Mouse (Mus musculus) gastrocnemius, adult 18-20 months (tissue): ENCODE measurements at regions not wholly inside any gene's neighbourhood (a gene's known extent, or its start where the extent isn't known, plus 50 kb on each side); places are given as distances from the start of the nearest gene placed in this dataset.

ENCODE experiments used
- DNase-seq: peaks from one replicate; pipeline ENCODE4 v3.0.0; 2021; ENCODE audit warnings: low spot score

DNA sequence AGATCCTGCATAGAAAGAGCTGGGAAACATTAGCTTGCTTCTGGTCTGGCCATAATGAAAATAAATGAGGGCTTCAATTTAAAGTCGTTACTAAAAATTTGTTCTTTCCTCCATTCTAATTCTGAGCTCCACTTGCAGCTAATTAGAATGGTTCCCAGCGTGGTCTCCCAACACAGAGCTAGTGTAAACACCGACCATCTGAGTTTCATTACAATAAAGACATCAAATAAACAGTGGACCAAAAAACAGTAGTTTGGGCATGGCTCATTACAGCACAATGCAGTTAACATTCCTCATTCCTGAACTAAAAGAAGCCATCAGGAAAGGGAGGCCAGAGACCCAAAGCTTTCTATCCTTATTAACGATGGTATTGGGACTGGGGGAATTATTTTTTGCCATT, 369.6 kb upstream of the Sox9 start:
- no peak for DNase-seq

DNA sequence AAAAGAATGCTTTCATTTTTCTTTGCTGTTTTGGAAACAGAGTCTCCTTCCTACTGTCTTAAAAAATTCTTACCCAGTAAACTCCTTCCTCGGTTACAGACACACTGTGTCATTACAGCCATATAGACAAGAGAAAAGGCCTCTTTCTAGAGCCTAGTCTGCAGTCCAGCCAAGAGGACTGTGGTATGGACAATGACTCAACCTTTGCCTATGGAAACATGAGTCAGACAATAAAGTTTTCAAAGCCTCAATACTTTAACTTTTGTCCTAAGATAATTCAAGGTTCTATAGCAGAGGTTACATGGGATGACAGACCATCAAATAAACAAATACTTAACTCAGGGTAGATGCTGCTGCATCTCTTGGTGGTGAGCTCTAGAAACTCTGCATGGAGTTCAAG, 339.4 kb upstream of the Sox9 start:
- no peak for DNase-seq

DNA sequence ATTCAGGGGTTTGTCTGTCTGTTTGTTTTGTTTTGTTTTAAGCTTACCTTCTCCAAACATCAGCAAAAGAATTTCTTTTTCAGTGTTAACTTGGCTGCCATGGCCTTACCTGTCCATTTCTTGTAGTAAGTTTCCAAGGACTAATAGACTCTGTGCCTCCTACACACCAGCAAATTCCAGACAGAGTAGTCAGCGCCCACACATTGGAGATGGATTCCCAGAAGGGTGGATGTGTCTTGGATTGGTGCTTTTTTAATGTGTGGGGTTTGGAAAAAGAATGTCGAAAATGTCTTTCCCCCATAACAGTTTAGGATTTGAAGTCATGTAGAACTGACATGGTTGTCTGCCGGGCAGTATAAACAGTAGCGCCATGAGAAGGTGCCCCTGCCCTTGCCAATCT, 338.1 kb upstream of the Sox9 start:
- no peak for DNase-seq

DNA sequence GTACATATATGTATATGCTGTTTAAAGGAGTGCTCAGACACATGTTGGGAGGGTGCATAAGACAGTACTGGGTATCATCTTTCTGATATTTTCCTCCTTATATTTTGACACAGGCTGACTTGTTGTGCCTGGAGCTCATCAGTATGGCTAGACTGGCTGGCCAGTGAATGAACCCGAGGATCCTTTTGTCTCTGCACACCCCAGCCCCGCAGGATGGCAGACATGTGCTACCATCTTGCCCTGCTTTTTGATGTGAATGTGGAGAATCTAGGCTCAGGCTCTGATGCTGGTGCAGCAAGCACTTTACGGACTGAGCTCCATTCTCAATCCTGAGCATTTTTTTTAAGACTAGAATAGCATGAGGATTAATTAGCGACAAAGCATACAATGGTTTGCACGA, 332.4 kb upstream of the Sox9 start:
- no peak for DNase-seq

DNA sequence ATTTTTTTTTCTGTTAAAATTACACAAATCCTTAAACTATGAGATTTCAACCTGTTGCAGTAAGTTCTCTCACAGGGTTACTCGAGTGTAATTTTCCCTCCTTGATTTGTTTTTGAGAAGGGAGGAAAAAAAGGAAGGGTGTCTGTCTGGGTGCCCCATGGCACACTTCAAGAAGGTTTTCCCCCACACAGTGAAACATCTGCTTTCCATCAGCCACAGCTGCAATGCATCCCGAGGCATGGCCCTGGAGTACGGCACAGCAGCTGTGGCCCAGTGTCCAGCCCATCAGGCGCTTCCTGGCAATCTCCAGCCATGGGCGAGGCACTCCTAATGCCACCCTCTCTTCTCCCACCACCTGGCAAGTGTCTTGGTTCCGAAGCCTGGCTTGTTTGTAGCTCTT, 331.8 kb upstream of the Sox9 start:
- DNase-seq = no peak

DNA sequence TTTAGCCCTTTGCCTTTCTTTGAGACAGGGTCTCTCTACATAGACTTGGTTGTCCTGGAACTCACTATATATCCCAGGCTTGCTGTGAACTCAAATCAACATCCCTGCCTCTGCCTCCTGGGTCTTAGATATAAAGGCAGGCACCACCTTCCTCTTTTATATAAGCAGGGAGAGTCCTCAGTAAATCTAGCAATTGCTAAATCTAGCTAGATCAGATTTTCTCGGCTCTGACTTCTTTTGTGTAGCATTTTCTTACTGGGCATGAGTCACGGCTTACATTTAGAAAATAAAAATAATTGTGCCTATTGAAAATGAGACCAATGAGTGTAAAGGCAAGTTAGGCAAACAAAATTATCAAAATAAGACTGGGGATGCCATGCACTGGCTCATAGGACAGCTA, 323.9 kb upstream of the Sox9 start:
- no peak for DNase-seq

DNA sequence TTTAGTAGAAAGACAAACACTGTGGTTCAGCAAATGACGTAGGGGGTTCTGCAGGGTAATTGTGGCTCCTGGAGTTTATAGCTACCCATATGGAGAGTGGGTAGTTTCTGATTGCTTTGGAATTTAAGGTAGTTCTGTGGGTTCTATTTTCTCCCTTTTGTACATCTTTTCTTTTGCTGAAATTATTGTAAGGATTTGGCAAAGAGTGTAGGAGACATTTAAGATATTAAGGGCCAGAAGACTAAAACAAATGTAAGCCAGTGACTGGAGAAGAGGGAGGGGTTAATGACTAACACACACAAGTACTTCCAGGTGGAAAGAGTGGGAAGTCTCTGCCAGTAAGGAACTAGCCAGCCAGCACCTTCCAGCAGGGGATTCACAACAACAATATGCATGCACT, 318.9 kb upstream of the Sox9 start:
- DNase-seq = no peak

DNA sequence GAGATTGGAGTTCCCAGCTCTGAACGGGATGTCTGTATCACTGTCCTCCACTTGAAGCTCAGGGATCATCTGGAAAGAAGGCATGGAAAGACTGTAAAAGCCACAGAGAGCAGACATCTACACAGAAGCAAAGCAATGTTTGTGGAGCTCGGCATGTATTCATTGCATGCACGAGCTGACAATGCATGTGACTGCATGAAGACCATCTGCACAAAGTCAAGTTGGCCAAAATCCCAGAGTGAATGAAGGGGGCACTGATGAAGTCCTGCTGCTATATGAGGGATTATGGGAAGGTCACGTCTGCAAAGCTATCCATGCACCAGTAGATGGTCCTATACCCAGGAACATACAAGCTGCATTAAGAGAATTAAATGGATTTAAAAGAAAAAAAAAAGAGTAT, 317.6 kb upstream of the Sox9 start:
- DNase-seq = no peak

DNA sequence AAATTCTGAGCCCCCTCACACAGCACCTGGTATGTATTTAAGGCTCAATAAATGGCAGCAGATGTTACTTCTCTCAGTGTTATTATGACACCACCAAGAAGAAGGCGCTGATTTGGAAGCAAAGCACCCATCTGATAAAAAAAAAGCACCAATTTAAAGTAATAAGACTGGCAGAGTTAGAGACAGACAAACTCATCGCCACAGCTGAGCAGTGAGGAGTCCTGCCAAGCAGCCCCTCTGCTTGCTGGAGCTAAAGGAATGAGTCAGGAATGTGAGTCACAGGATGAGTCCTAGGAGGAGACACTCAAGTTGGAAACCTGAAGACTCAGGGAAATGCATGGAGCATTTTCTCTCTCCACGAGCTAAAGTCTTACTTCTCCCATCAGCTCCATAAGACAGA, 311.7 kb upstream of the Sox9 start:
- DNase-seq = no peak

DNA sequence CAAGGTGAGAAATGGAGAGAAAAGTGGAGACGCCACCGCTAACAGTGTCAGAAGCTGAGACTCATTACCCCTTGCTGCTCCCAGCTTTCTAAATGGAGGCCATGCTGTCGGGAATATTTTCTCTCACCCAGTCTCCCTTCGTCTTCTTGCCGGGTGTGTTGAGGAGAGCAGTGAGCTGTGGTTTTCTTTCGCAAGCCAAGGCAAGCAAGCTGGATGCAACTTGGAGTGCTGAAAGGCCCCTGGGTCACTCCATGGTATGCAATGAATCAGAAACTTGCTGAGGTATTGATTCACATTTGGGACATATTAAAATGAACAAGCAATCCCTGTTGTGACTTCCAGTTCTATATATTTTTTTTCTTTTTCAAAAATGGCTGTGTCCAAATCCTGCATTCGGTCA, 308.8 kb upstream of the Sox9 start:
- no peak for DNase-seq

DNA sequence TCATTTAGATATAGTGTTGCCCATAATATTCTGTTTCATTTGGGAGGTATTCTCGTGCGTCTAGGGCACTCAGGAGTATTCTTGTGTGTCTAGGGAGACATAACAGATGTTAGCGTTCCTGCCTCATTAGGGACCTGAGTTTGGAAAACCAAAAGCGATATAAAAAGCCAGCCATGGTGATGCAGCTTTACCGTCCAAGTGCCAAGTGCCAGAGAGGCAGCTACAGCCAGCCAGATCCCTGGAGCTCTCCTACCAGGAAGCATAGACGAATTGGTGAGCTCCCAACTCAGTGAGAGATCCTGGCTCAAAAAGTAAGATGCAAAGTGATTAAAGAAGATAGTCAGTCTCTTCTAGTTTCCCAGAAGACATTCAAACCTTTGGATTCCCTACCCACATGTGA, 308.3 kb upstream of the Sox9 start:
- no peak for DNase-seq

DNA sequence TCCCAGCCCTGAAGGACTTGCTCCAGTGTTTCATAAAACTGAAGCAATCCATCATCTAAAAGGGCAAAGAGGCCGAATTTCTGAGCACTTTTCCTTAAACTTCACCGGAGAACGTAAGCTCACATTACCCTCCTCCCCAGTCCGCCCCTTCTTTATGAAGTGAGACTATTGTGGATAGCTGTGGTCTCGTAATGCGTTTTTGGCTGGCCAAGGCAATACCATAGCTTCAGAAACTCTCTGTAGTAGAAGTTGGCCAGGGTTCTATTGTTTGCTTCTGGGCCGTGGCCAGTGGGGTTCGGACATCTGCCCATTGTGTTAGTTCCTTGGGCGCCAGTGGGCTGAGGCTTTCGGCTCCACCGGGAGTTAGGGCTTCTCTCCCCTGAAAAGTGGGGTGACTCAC, 301.7 kb upstream of the Sox9 start:
- no peak for DNase-seq

DNA sequence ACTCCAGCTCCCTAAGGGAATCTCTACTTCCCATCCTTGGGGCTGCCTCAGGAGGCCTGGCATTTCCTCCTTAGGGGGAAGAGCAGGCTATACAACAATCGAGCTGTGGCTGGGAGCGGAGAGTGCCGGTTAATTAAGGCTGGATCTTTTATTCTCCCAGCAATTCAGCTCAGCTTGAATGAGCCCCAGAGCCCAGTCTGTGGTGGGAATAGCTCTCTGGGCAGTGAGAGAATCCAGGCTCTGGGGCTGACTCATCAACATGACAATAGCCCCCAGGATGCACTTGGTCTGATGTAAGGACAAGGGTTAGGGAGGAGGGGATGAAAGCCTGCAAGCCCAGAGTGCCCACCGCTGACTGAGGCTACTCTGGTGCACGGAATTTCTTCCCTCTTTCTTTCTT, 280.2 kb upstream of the Sox9 start:
- no peak for DNase-seq

DNA sequence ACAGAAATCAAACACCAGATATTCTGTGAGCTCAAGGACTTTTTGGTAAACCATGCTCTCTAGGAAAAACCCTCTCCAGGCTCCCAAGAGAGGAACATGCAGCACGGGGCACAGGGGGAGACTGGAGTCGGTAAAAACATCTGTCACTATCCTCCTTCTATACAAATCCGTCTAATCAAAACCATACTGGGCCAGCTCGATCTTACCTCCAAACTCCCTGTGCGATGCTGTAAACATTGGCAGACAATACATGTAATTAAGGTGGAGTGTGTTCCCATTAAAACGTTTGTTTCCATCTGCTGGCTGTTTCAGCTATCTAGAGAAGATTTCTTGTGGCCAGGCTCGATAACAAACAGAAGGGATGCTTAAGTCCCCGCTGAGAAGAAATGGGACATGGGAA, 262.9 kb upstream of the Sox9 start:
- DNase-seq = no peak

DNA sequence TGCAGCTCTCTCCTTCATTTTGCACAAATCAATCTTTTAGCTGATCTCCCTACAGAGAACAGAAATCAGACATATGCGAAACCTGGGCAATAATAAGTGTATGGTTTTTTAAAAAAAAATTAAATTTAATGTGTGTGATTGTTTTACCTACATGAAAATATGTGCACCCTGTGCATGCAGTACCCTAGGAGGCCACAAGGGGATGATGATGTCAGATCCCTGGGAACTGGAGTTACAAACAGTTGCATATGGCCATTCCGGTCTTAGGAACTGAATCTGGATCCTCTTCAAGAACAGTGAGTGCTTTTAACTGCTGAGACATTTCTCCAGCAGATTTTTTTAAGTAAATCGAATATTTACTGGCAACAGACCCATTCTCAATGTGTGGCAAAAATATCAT, 257.0 kb upstream of the Sox9 start:
- no peak for DNase-seq

DNA sequence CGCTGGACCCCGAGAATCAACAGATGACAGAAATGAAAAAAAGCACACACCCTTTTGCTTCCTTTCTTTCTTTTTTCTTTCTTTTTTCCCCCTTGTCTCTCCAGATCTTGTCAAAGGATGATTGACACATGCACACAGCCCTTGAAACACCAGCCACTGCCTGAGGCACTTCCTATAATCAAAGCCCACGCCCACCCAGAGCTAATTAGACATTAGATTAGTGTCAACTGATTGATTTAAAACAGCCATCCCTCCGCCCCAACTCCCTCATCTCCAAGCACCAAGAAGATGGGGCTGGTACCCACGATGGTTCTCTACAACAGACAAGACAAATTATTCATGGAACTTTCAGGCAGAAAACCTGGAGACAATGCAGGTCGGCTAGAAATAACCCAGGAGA, 239.5 kb upstream of the Sox9 start:
- DNase-seq = no peak

DNA sequence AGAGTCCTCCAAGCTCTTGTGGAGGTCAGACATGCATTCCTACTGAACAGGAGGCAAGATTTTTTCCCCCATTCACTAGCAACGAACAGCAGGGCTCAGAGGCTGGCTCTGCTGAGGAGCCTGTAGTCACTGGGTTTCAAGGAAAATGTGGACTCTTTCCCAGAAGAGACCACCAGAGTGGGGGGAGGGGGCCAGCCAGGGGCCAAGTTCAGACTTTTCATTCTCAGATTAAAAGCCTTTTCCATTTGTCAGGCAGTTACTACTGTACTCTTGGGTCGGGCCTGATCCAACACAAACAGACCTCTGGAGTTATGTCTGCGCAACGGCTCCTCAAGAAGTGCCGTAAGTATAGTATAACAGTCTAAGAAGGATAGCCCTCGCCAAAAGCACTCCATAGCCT, 238.6 kb upstream of the Sox9 start:
- no peak for DNase-seq

DNA sequence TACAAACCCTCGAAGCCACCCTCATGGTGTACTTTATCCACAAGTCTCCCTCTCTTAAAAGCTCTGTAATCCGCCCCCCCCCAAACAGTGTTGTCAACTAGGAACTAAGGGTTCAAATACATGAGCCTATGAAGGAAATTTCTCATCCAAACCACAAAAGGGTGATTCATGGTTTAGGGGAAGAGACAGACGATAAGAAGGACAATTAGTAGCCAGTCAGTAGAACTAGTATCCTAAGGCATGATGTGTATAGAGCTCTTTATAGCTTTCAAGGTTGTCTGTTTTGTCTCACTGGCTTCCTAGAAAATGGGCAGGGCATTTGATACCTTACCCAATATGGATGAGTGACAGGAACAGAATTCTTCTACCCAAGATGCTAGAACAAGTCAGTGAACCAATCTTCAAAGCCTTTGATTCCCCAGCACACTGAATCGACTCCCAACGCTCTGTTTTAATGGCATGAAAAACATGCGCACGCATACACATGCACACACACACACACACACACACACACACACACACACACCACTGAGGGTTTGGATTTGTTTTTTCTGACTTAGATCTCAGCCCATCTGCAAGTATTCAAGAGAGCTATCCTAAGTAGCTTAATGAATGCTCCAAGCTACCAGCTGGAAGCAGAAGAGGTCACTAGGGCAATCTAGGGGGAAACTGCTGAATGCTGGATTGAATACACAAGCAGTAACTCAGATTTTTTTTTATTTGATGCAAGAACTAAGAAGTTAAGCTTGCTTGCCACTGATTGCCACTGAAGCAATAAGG, 236.6 kb upstream of the Sox9 start:
- no peak for DNase-seq

DNA sequence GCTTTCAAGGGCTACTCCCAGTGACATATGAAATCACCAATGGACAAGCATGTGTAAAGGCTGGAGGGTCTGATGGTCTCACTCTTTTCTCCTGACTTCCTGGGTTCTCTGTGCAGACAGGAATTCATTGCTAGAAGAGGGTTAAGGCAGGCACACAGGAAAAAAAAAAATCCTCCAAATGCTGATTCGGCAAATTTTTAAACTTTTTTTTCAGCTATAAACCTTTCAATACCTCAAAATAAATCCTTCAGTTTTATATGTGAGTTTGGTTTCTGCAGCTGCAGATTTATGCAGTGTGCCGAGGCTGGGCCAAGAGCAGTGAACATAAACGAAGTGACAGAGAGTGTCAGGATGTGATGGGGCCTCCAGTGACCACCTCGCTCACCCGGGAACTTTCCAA, 235.9 kb upstream of the Sox9 start:
- no peak for DNase-seq

DNA sequence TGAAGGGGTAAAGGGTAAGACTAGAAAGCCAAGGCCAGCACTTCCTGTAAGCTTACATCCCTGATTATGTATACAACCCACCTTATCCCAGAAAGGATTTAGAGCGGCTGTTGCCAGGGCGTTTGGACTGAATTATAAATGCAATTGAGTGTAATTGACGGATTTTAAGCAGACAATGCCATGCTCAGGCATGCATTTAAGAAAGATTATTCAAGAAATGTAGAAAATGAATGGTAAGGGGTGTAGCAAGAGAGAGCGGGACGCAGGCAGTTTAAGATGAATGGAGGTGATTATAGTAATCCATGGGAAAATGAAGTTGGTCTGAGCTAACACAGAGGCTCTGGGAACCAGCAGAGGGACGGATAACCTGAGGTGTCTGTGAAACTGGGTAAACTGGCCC, 229.2 kb upstream of the Sox9 start:
- no peak for DNase-seq

DNA sequence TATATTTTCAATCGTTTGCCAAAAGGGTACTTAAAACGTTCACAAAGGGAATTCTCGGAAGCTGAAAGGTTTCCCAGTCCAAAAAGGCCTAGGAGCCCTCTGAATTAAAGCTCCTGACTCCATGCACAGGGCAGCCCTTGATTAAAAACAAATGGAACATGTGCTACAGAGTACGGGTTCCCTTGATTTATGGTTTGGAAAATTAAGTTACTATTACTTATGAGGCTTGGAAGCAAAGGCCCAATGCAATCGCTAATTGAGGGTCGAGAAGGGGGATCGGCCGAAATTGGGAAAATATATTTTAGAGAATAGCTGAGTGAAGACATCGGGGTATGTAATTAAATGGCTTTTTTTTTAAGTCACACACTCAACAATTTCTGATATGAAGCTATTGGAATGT, 219.0 kb upstream of the Sox9 start:
- no peak for DNase-seq

DNA sequence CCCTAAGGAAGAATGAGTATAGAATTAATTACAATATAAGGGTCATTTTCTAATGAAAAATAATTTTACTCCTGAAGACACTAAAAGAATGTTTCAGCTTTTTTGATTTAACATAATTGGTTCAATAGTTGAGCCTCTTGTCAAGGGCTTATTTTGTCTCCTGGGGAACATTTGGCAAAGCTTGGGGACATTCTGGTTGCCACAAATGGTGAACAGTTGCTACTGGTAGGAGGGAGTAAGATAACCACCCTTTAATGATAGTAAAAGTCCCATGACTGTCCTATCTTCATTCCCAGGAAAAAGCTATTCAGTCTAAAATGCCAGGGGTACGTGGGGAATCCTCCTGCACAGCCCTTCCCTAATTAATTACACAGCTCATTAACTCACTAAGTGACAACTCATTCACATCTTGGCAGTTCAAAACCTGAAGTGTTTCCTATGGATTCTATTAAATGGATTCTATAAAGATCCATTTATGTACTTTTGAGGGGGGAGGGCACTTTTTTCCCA, 217.3 kb upstream of the Sox9 start:
- no peak for DNase-seq

DNA sequence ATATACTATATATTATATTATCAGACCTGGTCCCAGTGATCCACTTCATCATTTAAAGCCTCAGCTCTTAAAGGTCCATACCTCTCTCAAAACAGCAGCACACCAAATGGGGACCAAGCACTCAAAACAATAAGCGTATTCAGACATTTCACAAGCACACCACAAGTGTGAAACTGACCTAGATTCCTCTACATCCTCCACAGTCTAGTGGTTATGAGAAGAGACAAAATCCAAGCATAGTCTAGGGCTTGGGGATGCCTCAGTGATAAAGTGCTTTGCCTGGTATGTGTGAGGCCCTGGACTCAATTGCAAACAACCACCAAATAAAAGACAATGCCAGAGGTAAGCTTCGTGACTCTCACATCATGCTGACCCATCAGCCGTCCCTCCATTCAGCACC, 216.0 kb upstream of the Sox9 start:
- DNase-seq = no peak

DNA sequence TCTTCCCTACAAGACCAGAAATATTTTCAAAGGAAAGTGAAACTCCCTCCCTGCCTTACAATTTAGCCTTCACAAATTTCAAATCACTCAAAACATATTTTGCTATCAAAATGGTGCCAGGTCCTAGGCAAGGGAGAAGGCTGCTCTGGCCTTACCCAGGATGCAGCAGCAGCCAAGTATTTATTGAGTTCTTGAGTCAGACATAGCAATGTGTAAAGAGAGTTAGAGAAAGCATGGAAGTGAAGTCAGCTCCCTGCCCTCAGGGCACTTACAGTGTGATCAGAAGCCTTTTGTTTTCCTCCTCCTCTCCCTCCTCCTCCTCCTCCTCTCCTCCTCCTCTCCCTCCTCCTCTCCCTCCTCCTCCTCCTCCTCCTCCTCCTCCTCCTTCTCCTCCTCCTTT, 194.6 kb upstream of the Sox9 start:
- no peak for DNase-seq
